Mouse (Mus musculus): ENCODE measurements around the gene Rhov.

GRCm38 (mm10) chr2:119277810-119278209, 6.7 kb upstream of the Rhov start:
- TF ChIP-seq CTCF (IDR thresholded peaks at IDR 0.05; ENCODE audit: control insufficient read depth, insufficient read depth, insufficient read length) (no peak), USF1 (IDR thresholded peaks at IDR 0.05; ENCODE audit: low read depth) (no peak), MAX (IDR thresholded peaks at IDR 0.05) (no peak), CEBPB (IDR thresholded peaks at IDR 0.05; ENCODE audit: low read depth) (no peak), MYOD1 (IDR thresholded peaks at IDR 0.05; ENCODE audit: control insufficient read depth, insufficient read length, low read depth) (no peak), MYOG (IDR thresholded peaks at IDR 0.05; ENCODE audit: control insufficient read depth, extremely low read depth, insufficient read length) (no peak)
